Comparison of ENCODE assay signal across 8 mouse cellular contexts in the genomic region with DNA sequence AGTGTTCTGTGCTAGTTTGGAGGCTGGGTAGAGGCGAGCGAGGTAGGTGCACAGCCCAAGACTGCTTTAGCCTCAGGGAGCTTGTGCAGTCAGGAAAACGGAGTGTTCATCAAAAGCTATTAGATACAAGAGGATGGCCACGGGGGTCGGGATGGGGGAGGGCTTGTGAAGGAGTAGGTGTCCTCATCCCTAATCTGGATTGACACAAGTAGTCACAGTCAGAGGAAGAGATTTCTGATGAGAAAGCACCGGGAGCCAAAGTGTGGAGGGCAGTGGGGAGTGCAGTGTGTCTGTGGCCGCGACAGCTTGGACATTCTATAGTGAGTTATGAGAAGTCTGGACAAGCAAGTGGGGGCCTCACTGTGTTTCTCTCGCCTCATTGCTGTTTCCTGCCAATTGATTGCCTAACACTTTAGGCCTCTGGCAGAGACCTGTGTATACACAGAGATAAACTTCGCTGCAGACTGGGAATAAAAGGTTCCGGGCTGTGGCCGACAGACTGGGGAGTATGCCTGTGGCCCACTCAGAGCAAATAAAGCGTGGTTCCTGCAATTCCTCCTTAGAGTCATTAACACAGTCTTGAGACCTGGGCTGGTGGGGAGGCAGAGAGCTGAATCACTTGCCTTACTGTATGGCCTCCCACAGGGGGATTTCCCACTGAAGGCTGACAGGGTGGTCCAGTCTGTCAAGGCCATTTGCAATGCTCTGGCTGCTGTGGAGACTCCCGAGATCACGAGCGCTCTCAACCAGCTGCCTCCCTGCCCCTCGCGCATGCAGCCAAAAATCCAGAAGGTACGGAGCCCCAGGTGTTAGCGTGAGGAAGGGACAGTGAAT. TPM values are rescaled to one million over a fixed set of nuclear protein-coding genes. Genes with fewer than 3 reads are reported as not detected.
A peak's percentile ranks its signal among the peaks of the same experiment; 100 is the strongest.
DNase-seq lines count a peak whose midpoint lies in the region; ATAC-seq lines count a peak whose summit lies in the region.

No protein-coding gene starts in this region.

- H3K4me2 ChIP-seq in heart, embryonic 15.5 days: no peak overlapping the region
- H3K4me2 ChIP-seq in lung, embryonic 16.5 days (ENCODE audit: low read depth, low read length): no peak overlapping the region; the same call in 1 of the 2 replicates

- intact Hi-C loops in left cerebral cortex, postnatal 14 days (cut with DNase I): no loop called here

- H3K4me1 ChIP-seq in heart, embryonic 15.5 days (replicated peaks): peaks cover 50% of the 10 kb centered on the region
- H3K4me1 ChIP-seq in lung, embryonic 16.5 days (replicated peaks; ENCODE audit: control insufficient read depth, insufficient read depth, low read length): peaks cover 33% of the 10 kb centered on the region

- H3K27ac ChIP-seq in heart, embryonic 15.5 days: peak overlapping the region; percentile 80
- H3K27ac ChIP-seq in lung, embryonic 16.5 days (ENCODE audit: low read length): peak overlapping the region; percentile 74

- 37% methylated on average over 20 of the region's 20 CpGs for WGBS in heart, embryonic 15.5 days
- WGBS in lung, embryonic 16.5 days: 27% methylated on average over 20 of the region's 20 CpGs

- H3K9ac ChIP-seq in heart, embryonic 15.5 days: peak overlapping the region; percentile 3; the same call in 1 of the 2 replicates
- no peak overlapping the region for H3K9ac ChIP-seq in lung, embryonic 16.5 days (ENCODE audit: low read length)

- H3K27me3 ChIP-seq in heart, embryonic 15.5 days: no peaks in the 10 kb centered on the region
- no peaks in the 10 kb centered on the region for H3K27me3 ChIP-seq in lung, embryonic 16.5 days (ENCODE audit: control insufficient read depth, insufficient read depth, low read depth, low read length)

- H3K36me3 ChIP-seq in heart, embryonic 15.5 days: peaks cover 36% of the 10 kb centered on the region
- no peaks in the 10 kb centered on the region for H3K36me3 ChIP-seq in lung, embryonic 16.5 days (ENCODE audit: control insufficient read depth, insufficient read depth, low read length)

- ATAC-seq in heart, embryonic 15.5 days (replicated peaks; ENCODE audit: insufficient number of reproducible peaks, insufficient read depth, low FRiP score, low read depth): peak; percentile 60
- peak; percentile 70 for ATAC-seq in lung, embryonic 16.5 days (ENCODE audit: low read depth)

- no peak overlapping the region for H3K4me3 ChIP-seq in heart, embryonic 15.5 days
- H3K4me3 ChIP-seq in lung, embryonic 16.5 days (ENCODE audit: low read length): no peak overlapping the region

- no peaks in the 10 kb centered on the region for H3K9me3 ChIP-seq in heart, embryonic 15.5 days (replicated peaks)
- no peaks in the 10 kb centered on the region for H3K9me3 ChIP-seq in lung, embryonic 16.5 days (ENCODE audit: control insufficient read depth, low read length)

- DNase-seq in embryo, embryonic 10 days (ENCODE audit: low spot score): peak; percentile 39
- DNase-seq in embryo, embryonic 10.5 days (ENCODE audit: low spot score): no peak
- DNase-seq in embryo, embryonic 11 days: peak; percentile 39
- DNase-seq in layer of hippocampus, adult 11-12 months (ENCODE audit: low spot score): no peak
- DNase-seq in spleen, postnatal 4 days (ENCODE audit: low spot score in 2 of 2): no peak
- DNase-seq in left cerebral cortex, postnatal 14 days (ENCODE audit: low spot score in 2 of 2): no peak

RNA-seq across cellular contexts. Expression of gene Pik3c2b, which starts 31.4 kb away (rescaled TPM):
- polyA plus RNA-seq in heart, embryonic 15.5 days (2015; fragmentation: Nextera tagmentation; extraction: Ambion mirVana): 8.0 and 9.7 TPM in 2 replicates
- 5.3 and 6.2 TPM in 2 replicates for polyA plus RNA-seq in lung, embryonic 16.5 days (2015; fragmentation: Nextera tagmentation; extraction: Ambion mirVana)
- 10 to 100 TPM; 17.2 to 18.8 TPM for total RNA-seq in left cerebral cortex, postnatal 14 days (2021)

RNA-seq across cellular contexts. Expression of gene Mdm4, which starts 46.5 kb away (rescaled TPM):
- polyA plus RNA-seq in heart, embryonic 15.5 days (2015; fragmentation: Nextera tagmentation; extraction: Ambion mirVana): 22.2 and 27.3 TPM in 2 replicates
- polyA plus RNA-seq in lung, embryonic 16.5 days (2015; fragmentation: Nextera tagmentation; extraction: Ambion mirVana): 33.3 and 33.4 TPM in 2 replicates
- total RNA-seq in left cerebral cortex, postnatal 14 days (2021): 10 to 100 TPM; 79.1 to 80.6 TPM

RNA-seq across cellular contexts. Expression of gene Ppp1r15b, which starts 54.0 kb away (rescaled TPM):
- 20.2 and 24.3 TPM in 2 replicates for polyA plus RNA-seq in heart, embryonic 15.5 days (2015; fragmentation: Nextera tagmentation; extraction: Ambion mirVana)
- polyA plus RNA-seq in lung, embryonic 16.5 days (2015; fragmentation: Nextera tagmentation; extraction: Ambion mirVana): 39.0 and 42.5 TPM in 2 replicates
- total RNA-seq in left cerebral cortex, postnatal 14 days (2021): 10 to 100 TPM; 45.5 to 46.8 TPM

Comparison
In these comparisons a context has a peak if more than half of its experiments do, and no peak if none do; other contexts are left out.
1. DNase-seq: peak in embryo, embryonic 10 days (single experiment) and embryo, embryonic 11 days (single experiment); none in embryo, embryonic 10.5 days (single experiment), layer of hippocampus, adult 11-12 months (single experiment), spleen, postnatal 4 days (0 of 2) and left cerebral cortex, postnatal 14 days (0 of 2).